Mouse (Mus musculus) heart, embryonic 14.5 days (tissue): ENCODE measurements around the gene Rgs2. TPM values are rescaled to one million over a fixed set of nuclear protein-coding genes. Genes with fewer than 3 reads are reported as not detected.

Experiments used
- ATAC-seq: fragments of 200-750 bp; cut with Nextera tagmentation; 2 replicates; pipeline ENCODE4 v1.8.0; 2017; ENCODE audit warnings: low read depth, moderate TSS enrichment; ENCODE audit not compliant: insufficient number of reproducible peaks, insufficient read depth, low FRiP score
- H3K27ac ChIP-seq, 2 experiments: fragments of 200-500 bp in 1 of 2; fragments of 300-500 bp in 1 of 2; sonication (generic) in 1 of 2; replicated peaks in 1 of 2; 2 replicates each; pipeline ENCODE4 v1.5.1; 2012 to 2014; ENCODE audit warnings: low read depth in 2 of 2, low read length in 2 of 2, control low read depth in 1 of 2, mild to moderate bottlenecking in 1 of 2, mixed read lengths in 1 of 2; ENCODE audit not compliant: control insufficient read depth in 1 of 2, insufficient read depth in 1 of 2
- H3K27me3 ChIP-seq: fragments of 300-500 bp; sonication (generic); 2 replicates; pipeline ENCODE4 v1.6.1; 2014; ENCODE audit warnings: mild to moderate bottlenecking, low read length, control low read depth; ENCODE audit not compliant: control insufficient read depth, insufficient read depth
- H3K36me3 ChIP-seq: fragments of 300-500 bp; sonication (generic); 2 replicates; pipeline ENCODE4 v1.6.1; 2014; ENCODE audit warnings: mild to moderate bottlenecking, control low read depth, low read length, mixed read lengths; ENCODE audit not compliant: control insufficient read depth, insufficient read depth
- H3K4me1 ChIP-seq, 2 experiments: fragments of 200-500 bp in 1 of 2; fragments of 300-500 bp in 1 of 2; sonication (generic) in 1 of 2; 2 replicates each; pipeline ENCODE4 v1.6.1; 2012 to 2014; ENCODE audit warnings: low read length in 2 of 2, control low read depth in 1 of 2, mixed read lengths in 1 of 2; ENCODE audit not compliant: control insufficient read depth in 2 of 2, insufficient read depth in 2 of 2
- H3K4me2 ChIP-seq: fragments of 300-500 bp; sonication (generic); 2 replicates; pipeline ENCODE4 v1.6.1; 2014; ENCODE audit warnings: mild to moderate bottlenecking, low read length
- H3K4me3 ChIP-seq, 2 experiments: fragments of 200-500 bp in 1 of 2; fragments of 300-500 bp in 1 of 2; sonication (generic) in 1 of 2; 2 replicates each; pipeline ENCODE4 v1.5.1; 2012 to 2014; ENCODE audit warnings: low read length in 2 of 2, mild to moderate bottlenecking in 2 of 2, control low read depth in 1 of 2, low read depth in 1 of 2, moderate library complexity in 1 of 2; ENCODE audit not compliant: control insufficient read depth in 1 of 2, insufficient read depth in 1 of 2
- H3K9ac ChIP-seq: fragments of 300-500 bp; sonication (generic); 2 replicates; pipeline ENCODE4 v1.6.1; 2014; ENCODE audit warnings: mild to moderate bottlenecking, low read length
- H3K9me3 ChIP-seq: fragments of 300-500 bp; sonication (generic); 2 replicates; pipeline ENCODE4 v1.6.1; 2016; ENCODE audit warnings: low read length, control low read depth; ENCODE audit not compliant: control insufficient read depth
- WGBS: fragments of 180-500 bp; shearing (Covaris S2); extraction: QIAGEN DNeasy Blood & Tissue Kit; methylation state at CpG from one replicate; pipeline ENCODE4 v1.1.7; 2014; 5-methylcytosine and 5-hydroxymethylcytosine counted together
- polyA plus RNA-seq: library from polyadenylated mRNA; unstranded; fragments of >200 nt; fragmentation: Nextera tagmentation; extraction: Ambion mirVana; gene quantifications from 2 replicates; pipeline ENCODE4 v1.2.1, GENCODE M21; 2014

Gene Rgs2
- polyA plus RNA-seq, 1 experiment from 2014 or later, result 19.8 TPM

DNA sequence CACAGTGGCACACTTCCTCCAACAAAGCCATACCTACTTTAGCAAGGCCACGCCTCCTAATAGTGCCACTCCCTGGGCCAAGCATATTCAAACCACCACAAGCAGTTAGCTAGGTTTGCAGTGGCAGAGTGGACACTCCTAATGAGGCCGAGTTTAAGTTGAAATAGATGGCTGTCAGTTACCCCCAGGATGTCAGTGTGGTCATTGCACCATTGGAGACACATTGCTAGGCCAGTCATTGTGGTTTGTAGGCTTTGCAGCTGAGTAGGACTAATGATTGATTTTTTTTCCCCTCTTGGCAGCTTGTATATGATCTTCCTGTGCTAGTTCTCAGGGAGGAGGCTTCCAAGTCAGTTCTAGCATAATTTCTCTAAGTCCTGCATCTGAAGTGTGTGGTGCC lies 43.6 kb downstream of the Rgs2 start:
- 77% methylated on average over 2 of the region's 2 CpGs for WGBS
- H3K9me3 ChIP-seq, result no peaks in the 10 kb centered on the region
- H3K4me3 ChIP-seq, result no peak overlapping the region
- no peaks in the 10 kb centered on the region for H3K4me1 ChIP-seq
- no peak overlapping the region for H3K9ac ChIP-seq
- ATAC-seq, result no peak
- no peak overlapping the region for H3K4me2 ChIP-seq
- no peaks in the 10 kb centered on the region for H3K27me3 ChIP-seq
- H3K27ac ChIP-seq, result no peak overlapping the region
- H3K36me3 ChIP-seq, result no peaks in the 10 kb centered on the region

DNA sequence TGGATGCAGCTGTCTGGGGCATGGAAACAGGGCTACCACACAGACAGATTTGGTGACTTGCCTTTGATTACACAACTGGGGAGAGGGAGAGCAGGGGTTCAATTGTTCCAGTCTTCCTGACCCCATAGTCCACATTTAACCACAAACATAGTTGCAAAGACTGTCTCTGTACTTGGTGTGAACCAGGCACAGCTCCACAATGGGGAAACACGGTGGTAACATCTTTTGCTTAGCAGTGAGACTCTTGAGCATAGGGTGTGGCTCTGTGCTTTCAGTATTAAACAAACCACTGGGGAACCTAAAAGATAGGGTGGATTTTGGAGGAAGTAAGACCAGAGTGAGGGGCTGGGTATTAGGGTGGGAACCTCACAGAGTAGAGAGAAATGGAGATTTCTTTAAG lies 47.9 kb downstream of the Rgs2 start:
- H3K36me3 ChIP-seq, result no peaks in the 10 kb centered on the region
- no peak overlapping the region for H3K27ac ChIP-seq
- H3K4me1 ChIP-seq, result no peaks in the 10 kb centered on the region
- no peak overlapping the region for H3K4me2 ChIP-seq
- no peaks in the 10 kb centered on the region for H3K27me3 ChIP-seq
- no peak overlapping the region for H3K4me3 ChIP-seq
- H3K9ac ChIP-seq, result no peak overlapping the region
- no peak for ATAC-seq
- H3K9me3 ChIP-seq, result no peaks in the 10 kb centered on the region
- 63% methylated on average over 1 of the region's 1 CpGs for WGBS

DNA sequence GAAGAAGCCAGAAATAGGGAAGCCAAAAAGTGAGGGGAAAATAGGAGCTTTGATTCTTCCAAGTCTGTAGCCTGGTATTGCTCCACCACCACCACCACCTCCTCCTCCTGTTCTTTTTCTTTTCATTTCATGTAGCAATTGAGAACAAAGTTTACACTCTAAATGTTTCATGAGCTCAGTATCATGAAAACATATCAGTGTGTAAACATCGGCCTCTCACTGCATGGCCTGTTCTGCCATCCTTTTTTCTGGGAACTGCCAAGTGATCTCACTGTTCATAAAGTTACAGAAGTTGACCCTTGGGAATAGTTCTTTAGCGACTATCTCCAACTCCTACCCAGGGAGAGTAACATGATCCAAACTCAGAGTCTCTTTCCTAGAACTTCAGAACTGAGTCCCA lies 51.1 kb downstream of the Rgs2 start:
- 66% methylated on average over 2 of the region's 2 CpGs for WGBS
- no peak for ATAC-seq
- no peaks in the 10 kb centered on the region for H3K36me3 ChIP-seq

More for the DNA sequence above, 51.1 kb downstream of the Rgs2 start:
- H3K4me3 ChIP-seq, result no peak overlapping the region
- no peaks in the 10 kb centered on the region for H3K27me3 ChIP-seq
- H3K9me3 ChIP-seq, result no peaks in the 10 kb centered on the region
- no peaks in the 10 kb centered on the region for H3K4me1 ChIP-seq
- no peak overlapping the region for H3K27ac ChIP-seq
- no peak overlapping the region for H3K4me2 ChIP-seq
- no peak overlapping the region for H3K9ac ChIP-seq

Other genes with a start within 250 kb of the Rgs2 start
- gene Trove2, start 227.1 kb downstream of the Rgs2 start, polyA plus RNA-seq, result 14.5 and 16.3 TPM in 2 replicates
- gene Uchl5, start 226.9 kb downstream of the Rgs2 start, polyA plus RNA-seq, result 44.7 and 45.8 TPM in 2 replicates
- gene Rgs13, start 173.2 kb upstream of the Rgs2 start, polyA plus RNA-seq, result not detected in 2 replicates
- gene Rgs1, start 245.1 kb upstream of the Rgs2 start, polyA plus RNA-seq, result 0.38 and 0.69 TPM in 2 replicates